Mouse (Mus musculus) forebrain, embryonic 15.5 days (tissue): ENCODE measurements around the gene Tlcd1. TPM values are rescaled to one million over a fixed set of nuclear protein-coding genes. Genes with fewer than 3 reads are reported as not detected.

Source experiments
- ATAC-seq: fragments of 200-750 bp; cut with Nextera tagmentation; replicated peaks from 2 replicates; pipeline ENCODE4 v1.8.0; 2017; ENCODE audit warnings: mild to moderate bottlenecking, moderate TSS enrichment, moderate library complexity
- H3K27ac ChIP-seq: fragments of 300-500 bp; sonication (generic); replicated peaks from 2 replicates; pipeline ENCODE4 v1.5.1; 2015; ENCODE audit warnings: mild to moderate bottlenecking, inconsistent platforms
- H3K27me3 ChIP-seq: fragments of 300-500 bp; sonication (generic); 2 replicates; pipeline ENCODE4 v1.6.1; 2015; ENCODE audit warnings: inconsistent platforms
- H3K36me3 ChIP-seq: fragments of 300-500 bp; sonication (generic); 2 replicates; pipeline ENCODE4 v1.6.1; 2015; ENCODE audit warnings: mild to moderate bottlenecking, inconsistent platforms
- H3K4me1 ChIP-seq: fragments of 300-500 bp; sonication (generic); 2 replicates; pipeline ENCODE4 v1.6.1; 2015; ENCODE audit warnings: inconsistent platforms
- H3K4me2 ChIP-seq: fragments of 300-500 bp; sonication (generic); replicated peaks from 2 replicates; pipeline ENCODE4 v1.6.1; 2015; ENCODE audit warnings: mild to moderate bottlenecking, inconsistent platforms
- H3K4me3 ChIP-seq: fragments of 300-500 bp; sonication (generic); 2 replicates; pipeline ENCODE4 v1.5.1; 2015; ENCODE audit warnings: mild to moderate bottlenecking, inconsistent platforms
- H3K9ac ChIP-seq: fragments of 300-500 bp; sonication (generic); replicated peaks from 2 replicates; pipeline ENCODE4 v1.6.1; 2015; ENCODE audit warnings: mild to moderate bottlenecking, inconsistent platforms
- H3K9me3 ChIP-seq: fragments of 300-500 bp; sonication (generic); 2 replicates; pipeline ENCODE4 v1.6.1; 2016; ENCODE audit warnings: inconsistent platforms
- WGBS: fragments of 180-500 bp; shearing (Covaris S2); methylation state at CpG from one replicate; pipeline ENCODE4 v1.1.7; 2015; ENCODE audit warnings: mixed read lengths; 5-methylcytosine and 5-hydroxymethylcytosine counted together
- polyA plus RNA-seq: library from polyadenylated mRNA; unstranded; fragments of >200 nt; fragmentation: Nextera tagmentation; extraction: Ambion mirVana; gene quantifications from 2 replicates; pipeline ENCODE4 v1.2.1, GENCODE M21; 2015

Gene Tlcd1
- polyA plus RNA-seq, 1 experiment from 2014 or later = 5.0 TPM

DNA sequence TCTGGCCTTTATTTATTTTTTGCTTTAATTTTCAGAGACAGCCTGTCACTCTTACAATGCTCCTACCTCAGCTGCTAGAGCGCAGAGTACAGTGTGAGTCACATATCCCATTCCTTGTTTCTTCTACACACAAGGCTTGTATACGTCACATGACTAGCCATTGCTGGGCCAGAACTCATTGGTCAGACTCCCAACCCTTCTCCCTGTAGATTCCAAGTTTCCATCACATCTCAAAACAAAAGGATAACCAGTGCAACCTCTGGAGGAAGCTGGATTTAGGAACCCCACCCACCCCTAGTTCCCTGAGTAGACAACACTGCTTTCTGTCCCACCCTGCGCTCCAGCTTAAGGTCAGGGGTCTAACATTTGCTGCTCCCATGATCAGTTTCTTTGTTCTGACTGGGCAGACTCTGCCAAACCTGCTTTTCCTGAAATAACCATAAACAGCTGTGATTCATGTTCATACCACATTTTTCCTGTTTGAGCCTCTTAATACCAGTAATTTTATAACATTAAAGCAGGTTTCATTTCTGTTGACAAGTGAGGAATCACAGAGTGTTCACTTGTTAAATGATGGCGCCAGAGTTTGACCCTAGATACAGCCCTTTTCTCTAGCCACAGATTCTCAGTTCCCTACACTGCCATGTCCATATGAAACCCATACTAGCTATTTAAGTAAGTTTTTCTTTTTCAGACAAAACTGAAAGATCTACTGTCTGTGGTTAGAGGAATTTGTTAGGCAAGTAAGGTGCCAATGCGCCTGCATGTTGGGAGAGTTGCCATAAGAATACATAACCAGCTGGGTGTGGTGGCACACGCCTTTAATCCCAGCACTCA is 29.6 kb upstream of the Tlcd1 start:
- H3K9ac ChIP-seq = no peak overlapping the region
- ATAC-seq = no peak
- no peak overlapping the region for H3K27ac ChIP-seq
- peaks cover 2% of the 10 kb centered on the region for H3K4me1 ChIP-seq
- no peaks in the 10 kb centered on the region for H3K9me3 ChIP-seq
- H3K4me2 ChIP-seq = no peak overlapping the region
- WGBS = 94% methylated on average over 6 of the region's 6 CpGs
- H3K27me3 ChIP-seq = no peaks in the 10 kb centered on the region
- H3K36me3 ChIP-seq = peaks cover 61% of the 10 kb centered on the region
- no peak overlapping the region for H3K4me3 ChIP-seq

DNA sequence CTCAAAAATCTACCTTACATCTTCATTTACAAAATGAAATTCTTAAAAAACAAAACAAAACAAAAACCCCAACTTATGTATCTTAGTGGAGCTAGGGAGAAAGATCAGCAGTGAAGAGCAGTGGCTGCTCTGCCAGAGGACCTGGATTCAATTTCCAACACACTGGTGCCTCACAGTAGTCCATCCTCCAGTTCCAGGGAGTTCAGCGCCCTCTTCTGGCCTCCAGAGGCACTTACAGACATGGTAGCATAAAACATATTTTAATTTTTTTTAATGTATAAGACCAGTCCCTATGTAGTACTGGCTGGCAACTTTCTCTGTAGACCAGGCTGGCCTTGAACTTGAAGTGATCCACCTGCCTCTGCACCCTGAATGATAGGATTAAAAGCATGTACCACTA is 25.4 kb upstream of the Tlcd1 start:
- H3K4me1 ChIP-seq = peaks cover 29% of the 10 kb centered on the region
- no peak overlapping the region for H3K9ac ChIP-seq
- 47% methylated on average over 1 of the region's 1 CpGs for WGBS
- no peak for ATAC-seq
- no peaks in the 10 kb centered on the region for H3K9me3 ChIP-seq
- H3K27ac ChIP-seq = no peak overlapping the region
- H3K4me2 ChIP-seq = no peak overlapping the region
- no peaks in the 10 kb centered on the region for H3K27me3 ChIP-seq
- H3K36me3 ChIP-seq = peaks cover 47% of the 10 kb centered on the region
- no peak overlapping the region for H3K4me3 ChIP-seq

DNA sequence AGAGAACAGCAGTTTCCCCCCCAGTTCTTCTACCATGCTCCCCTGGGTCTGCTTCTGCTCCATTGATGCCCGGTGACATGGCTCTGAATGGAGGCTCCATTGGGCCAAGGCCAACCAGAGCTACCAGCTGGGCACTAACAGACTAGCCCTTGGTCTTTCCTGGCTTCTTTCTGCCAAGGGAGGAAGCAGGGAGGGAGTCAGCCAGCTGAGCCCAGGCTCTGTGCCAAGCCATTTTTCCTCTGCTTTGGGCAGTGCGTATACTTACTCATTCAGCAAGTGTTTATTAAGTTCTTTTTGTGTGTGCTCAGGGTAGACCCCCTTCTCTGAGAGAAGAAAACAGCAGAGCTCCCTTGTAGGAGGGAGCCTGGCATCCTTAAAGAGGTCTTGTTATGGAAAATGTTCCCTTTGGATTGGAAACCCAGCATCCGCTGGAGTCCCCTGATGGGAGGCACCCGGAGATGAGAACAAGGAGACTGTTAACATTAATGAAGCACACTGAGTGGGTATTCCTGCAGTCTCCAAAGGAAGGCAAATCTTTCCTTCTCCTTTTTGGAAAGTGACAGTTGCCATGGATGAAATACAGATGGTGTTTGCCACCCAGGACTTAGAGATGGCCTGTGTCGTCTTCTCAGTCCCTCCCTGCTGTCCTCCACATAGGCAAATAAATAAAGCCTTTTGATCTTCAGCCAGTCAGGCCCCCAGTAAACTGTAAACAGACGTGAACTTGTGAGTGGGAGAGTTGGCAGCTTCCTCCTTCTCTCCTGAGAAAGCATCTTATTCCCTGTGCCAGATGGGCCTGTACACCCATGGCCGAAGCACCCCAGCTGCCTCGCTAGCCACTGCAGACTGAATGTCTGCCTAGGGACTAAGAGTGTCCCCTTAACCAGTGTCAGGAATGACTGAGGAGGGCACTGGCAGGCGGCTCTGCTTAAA is 23.9 kb upstream of the Tlcd1 start:
- Histone ChIP-seq H3K4me1 (peaks cover 29% of the 10 kb centered on the region), H3K27ac (peak overlapping the region; percentile 82), H3K36me3 (peaks cover 45% of the 10 kb centered on the region), H3K9ac (no peak overlapping the region), H3K4me3 (no peak overlapping the region), H3K4me2 (no peak overlapping the region), H3K9me3 (no peaks in the 10 kb centered on the region), H3K27me3 (no peaks in the 10 kb centered on the region)
- ATAC-seq = peak; percentile 89
- WGBS = 23% methylated on average over 9 of the region's 9 CpGs

DNA sequence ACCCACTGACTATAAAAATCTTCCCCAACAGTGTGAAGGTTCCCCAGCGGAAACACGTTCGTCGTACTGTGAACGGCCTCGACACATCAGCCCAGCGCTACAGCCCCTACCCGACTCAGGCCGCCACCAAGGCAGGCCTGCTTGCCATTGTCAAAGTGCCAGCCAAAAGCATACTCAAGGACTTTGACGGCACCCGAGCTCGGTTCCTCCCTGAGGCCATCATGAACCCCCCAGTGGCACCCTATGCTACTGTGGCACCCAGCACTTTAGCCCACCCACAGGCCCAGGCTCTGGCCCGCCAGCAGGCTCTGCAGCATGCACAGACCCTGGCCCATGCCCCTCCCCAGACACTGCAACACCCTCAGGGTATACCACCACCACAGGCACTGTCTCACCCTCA is 22.7 kb upstream of the Tlcd1 start:
- no peak; the same call in 1 of the 2 replicates for ATAC-seq
- 71% methylated on average over 13 of the region's 13 CpGs for WGBS
- H3K4me3 ChIP-seq = no peak overlapping the region
- H3K27me3 ChIP-seq = no peaks in the 10 kb centered on the region
- H3K4me1 ChIP-seq = peaks cover 31% of the 10 kb centered on the region
- peak overlapping the region; percentile 82 for H3K27ac ChIP-seq
- H3K9ac ChIP-seq = no peak overlapping the region
- no peaks in the 10 kb centered on the region for H3K9me3 ChIP-seq
- H3K36me3 ChIP-seq = peaks cover 57% of the 10 kb centered on the region
- no peak overlapping the region for H3K4me2 ChIP-seq

DNA sequence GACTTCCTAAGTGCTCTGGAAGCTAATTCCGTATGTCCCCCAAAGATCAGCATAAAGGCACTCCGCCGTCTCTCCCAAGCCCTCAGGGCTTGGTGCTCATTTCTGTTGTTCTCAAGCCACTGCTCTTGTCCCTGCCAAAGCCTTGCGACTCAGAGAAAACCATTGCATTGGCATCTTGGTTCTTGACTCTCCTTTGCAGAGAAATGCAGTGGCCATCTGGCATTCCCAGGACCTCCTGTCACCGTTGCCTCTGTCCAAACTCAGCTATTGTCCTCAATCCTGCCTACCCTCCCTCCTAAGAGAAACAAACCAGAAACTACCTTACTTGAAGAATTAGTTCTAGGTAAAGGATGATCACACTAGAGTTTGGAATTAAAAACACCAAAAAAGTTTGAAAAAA is 20.8 kb upstream of the Tlcd1 start:
- no peak overlapping the region for H3K9ac ChIP-seq
- H3K27me3 ChIP-seq = no peaks in the 10 kb centered on the region
- H3K36me3 ChIP-seq = peaks cover 60% of the 10 kb centered on the region
- no peak overlapping the region for H3K27ac ChIP-seq
- ATAC-seq = no peak
- no peaks in the 10 kb centered on the region for H3K9me3 ChIP-seq
- WGBS = 73% methylated on average over 5 of the region's 5 CpGs
- H3K4me2 ChIP-seq = no peak overlapping the region
- H3K4me1 ChIP-seq = peaks cover 37% of the 10 kb centered on the region
- no peak overlapping the region for H3K4me3 ChIP-seq

DNA sequence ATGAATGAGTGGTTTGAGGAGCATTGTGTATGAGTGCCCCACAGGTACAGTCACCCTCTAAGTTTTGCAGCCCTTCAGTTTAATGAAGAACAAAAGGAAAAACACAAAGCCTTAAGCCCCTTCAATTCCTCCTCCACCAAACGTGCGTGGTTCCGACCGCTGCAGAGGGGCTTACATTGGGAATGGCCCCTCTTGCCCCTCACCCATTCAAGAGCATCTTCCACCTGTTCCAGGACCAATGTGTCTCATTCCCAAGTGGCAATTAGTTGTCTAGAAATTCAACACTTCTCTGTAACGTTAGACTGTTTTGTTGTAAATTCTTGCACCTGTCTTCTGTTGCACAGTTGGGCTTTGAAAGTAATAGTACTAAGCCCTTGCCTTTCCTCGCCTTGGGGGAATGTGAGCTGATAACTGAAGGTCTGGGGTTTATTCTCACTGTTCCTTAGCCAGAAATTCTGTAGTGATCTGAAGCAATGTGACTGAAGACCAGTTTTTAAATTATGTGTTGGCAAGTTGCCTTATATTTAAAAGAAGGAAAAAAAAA is 20.3 kb upstream of the Tlcd1 start:
- H3K27ac ChIP-seq = no peak overlapping the region
- H3K27me3 ChIP-seq = no peaks in the 10 kb centered on the region
- no peak for ATAC-seq
- no peak overlapping the region for H3K9ac ChIP-seq
- H3K4me1 ChIP-seq = peaks cover 37% of the 10 kb centered on the region
- H3K4me3 ChIP-seq = no peak overlapping the region
- WGBS = 57% methylated on average over 6 of the region's 6 CpGs
- H3K9me3 ChIP-seq = no peaks in the 10 kb centered on the region
- H3K4me2 ChIP-seq = no peak overlapping the region
- peaks cover 60% of the 10 kb centered on the region for H3K36me3 ChIP-seq

DNA sequence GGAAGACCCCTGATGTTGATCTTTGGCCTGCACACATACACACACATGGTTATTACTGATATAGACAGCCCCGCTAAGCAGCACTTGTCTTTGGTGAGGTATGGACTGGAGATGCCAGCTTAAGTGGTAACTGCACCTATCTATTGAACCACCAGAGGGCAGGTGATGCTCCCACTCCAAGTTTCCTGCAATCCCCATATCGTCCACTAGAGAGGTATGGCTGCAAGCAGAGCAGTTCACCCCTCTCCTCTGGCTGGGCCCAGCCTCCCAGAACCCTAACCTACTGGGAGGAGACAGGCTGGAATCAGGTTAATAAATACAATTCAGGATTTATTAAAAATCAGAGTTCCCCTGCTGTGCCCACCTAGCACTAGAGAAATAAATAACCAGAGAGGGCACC is 17.4 kb upstream of the Tlcd1 start:
- H3K9me3 ChIP-seq = no peaks in the 10 kb centered on the region
- H3K4me1 ChIP-seq = peaks cover 36% of the 10 kb centered on the region
- peak; percentile 39; the same call in 1 of the 2 replicates for ATAC-seq
- H3K36me3 ChIP-seq = peaks cover 63% of the 10 kb centered on the region
- 36% methylated on average over 2 of the region's 2 CpGs for WGBS
- H3K4me3 ChIP-seq = no peak overlapping the region
- no peak overlapping the region for H3K27ac ChIP-seq
- no peaks in the 10 kb centered on the region for H3K27me3 ChIP-seq
- no peak overlapping the region for H3K4me2 ChIP-seq
- H3K9ac ChIP-seq = no peak overlapping the region

DNA sequence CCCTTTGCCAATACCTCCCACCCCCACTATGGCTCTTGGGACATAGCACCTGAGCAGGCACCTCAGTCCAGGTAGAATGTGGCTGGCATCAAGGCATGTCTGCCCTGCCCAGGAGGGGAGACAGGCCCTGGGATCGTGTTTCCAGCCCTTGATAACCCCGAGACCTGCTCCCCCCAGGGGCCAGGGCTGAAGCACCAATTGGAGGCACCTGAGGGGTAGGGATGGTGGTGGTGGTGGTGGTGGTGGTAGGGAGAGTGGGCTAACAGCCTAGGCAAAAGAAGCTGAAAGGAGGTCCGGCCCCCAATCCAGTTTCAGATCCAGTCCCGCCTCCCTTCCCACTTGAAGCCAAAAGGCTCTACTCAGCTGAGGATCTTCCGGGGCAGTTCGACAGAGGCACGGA is 17.0 kb upstream of the Tlcd1 start:
- WGBS = 84% methylated on average over 7 of the region's 7 CpGs
- no peak overlapping the region for H3K4me3 ChIP-seq
- no peaks in the 10 kb centered on the region for H3K27me3 ChIP-seq
- H3K27ac ChIP-seq = no peak overlapping the region
- H3K4me2 ChIP-seq = no peak overlapping the region
- peaks cover 58% of the 10 kb centered on the region for H3K36me3 ChIP-seq
- H3K4me1 ChIP-seq = peaks cover 31% of the 10 kb centered on the region
- no peak overlapping the region for H3K9ac ChIP-seq
- no peaks in the 10 kb centered on the region for H3K9me3 ChIP-seq
- ATAC-seq = no peak

DNA sequence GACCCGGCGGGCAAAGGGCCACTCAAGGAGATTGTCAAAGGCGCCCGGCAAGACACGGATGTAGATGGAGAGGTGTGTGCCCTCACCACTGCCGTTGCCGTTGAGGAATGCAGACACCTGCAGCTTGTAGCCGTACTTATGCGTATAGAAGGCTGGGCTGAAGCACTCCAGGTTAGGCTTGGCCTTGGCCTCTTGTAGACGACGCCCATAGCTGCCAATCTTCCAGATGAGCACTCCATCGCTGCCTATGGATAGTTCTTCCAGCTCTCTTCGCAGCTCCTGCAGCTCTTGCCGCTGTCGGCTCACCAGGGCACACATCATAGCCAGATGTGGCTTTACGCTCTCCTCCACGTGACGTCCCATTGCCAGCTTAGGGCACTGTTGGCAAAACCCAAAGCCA is 16.3 kb upstream of the Tlcd1 start:
- Histone ChIP-seq H3K9me3 (no peaks in the 10 kb centered on the region), H3K4me3 (no peak overlapping the region), H3K27me3 (no peaks in the 10 kb centered on the region), H3K27ac (no peak overlapping the region), H3K4me1 (peaks cover 30% of the 10 kb centered on the region), H3K4me2 (no peak overlapping the region), H3K9ac (no peak overlapping the region), H3K36me3 (peaks cover 54% of the 10 kb centered on the region)
- no peak for ATAC-seq
- 92% methylated on average over 18 of the region's 18 CpGs for WGBS

DNA sequence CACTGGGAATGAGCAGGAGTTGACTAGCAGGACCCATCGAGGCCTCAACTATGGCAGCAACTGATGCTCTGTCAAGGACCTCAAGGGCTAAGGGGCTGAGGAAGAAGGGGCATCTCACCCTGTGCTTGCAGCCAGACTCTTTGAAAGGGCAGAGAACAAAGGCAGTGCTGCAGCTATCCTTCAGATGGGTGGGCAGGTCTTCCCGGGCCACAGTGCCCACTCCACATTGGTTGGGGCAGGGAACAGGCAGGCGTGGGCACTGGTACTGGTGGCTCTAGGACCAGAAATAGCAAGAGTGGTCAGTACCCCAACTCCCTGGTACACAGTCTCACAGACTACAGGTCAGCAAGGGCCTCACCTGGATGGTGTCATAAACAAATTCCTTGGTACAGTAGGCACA is 15.8 kb upstream of the Tlcd1 start:
- peaks cover 49% of the 10 kb centered on the region for H3K36me3 ChIP-seq
- H3K27ac ChIP-seq = no peak overlapping the region
- no peaks in the 10 kb centered on the region for H3K27me3 ChIP-seq
- no peak for ATAC-seq
- 87% methylated on average over 3 of the region's 3 CpGs for WGBS
- H3K4me2 ChIP-seq = no peak overlapping the region
- no peak overlapping the region for H3K4me3 ChIP-seq
- no peaks in the 10 kb centered on the region for H3K9me3 ChIP-seq
- peaks cover 32% of the 10 kb centered on the region for H3K4me1 ChIP-seq
- H3K9ac ChIP-seq = no peak overlapping the region

DNA sequence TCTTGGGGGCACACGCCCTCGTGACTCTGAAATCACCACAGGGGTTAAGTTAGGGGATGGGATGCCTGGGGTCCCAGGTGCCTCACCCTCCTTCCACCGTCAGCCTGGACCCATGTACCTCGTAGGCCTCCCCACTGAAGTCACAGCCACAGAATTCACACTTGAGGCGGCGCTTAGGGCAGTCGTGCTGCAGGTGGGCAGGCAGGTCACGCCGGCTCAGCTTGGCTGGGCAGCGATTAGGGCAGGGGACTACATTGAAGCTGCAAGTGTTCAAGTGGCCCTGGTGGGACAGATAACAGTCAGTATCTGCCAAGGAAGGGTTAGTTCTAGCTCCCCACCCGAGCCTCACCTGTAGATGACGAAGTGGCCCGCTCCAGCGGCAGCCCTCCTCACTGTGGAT is 15.3 kb upstream of the Tlcd1 start:
- peaks cover 45% of the 10 kb centered on the region for H3K36me3 ChIP-seq
- 93% methylated on average over 14 of the region's 14 CpGs for WGBS
- no peak overlapping the region for H3K27ac ChIP-seq
- H3K4me1 ChIP-seq = peaks cover 37% of the 10 kb centered on the region
- no peak overlapping the region for H3K4me3 ChIP-seq
- ATAC-seq = no peak
- H3K9me3 ChIP-seq = no peaks in the 10 kb centered on the region
- no peak overlapping the region for H3K4me2 ChIP-seq
- no peaks in the 10 kb centered on the region for H3K27me3 ChIP-seq
- H3K9ac ChIP-seq = no peak overlapping the region

DNA sequence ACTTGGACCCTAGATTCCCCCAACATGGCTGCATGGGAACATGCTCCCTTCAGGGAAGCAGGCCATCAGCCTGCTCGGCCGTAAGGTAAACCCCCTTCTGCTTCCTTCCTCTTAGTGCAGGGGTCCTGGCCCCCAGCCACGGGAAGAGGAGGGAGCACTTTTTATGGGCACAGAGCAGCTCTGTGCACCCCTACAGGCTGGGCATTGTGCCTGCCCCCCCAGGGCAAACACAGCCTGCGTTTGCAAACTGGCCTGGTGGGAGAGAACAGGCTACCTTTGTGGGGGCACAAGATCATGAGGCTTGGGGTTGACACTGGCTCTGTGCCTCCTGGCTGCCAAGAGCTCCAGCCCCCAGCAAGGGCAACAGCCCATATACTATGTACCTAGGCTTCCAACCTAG is 14.5 kb upstream of the Tlcd1 start:
- 40% methylated on average over 4 of the region's 4 CpGs for WGBS
- Histone ChIP-seq H3K27me3 (no peaks in the 10 kb centered on the region), H3K36me3 (peaks cover 42% of the 10 kb centered on the region), H3K9ac (0 out of 2 replicates have a peak overlapping the region, but pooled peaks have one; percentile 95), H3K4me1 (peaks cover 39% of the 10 kb centered on the region), H3K27ac (peak overlapping the region; percentile 97; the same call in 1 of the 2 replicates), H3K4me2 (peak overlapping the region; percentile 67; the same call in 1 of the 2 replicates), H3K4me3 (no peak overlapping the region), H3K9me3 (no peaks in the 10 kb centered on the region)
- ATAC-seq = no peak
